Mouse (Mus musculus) heart, adult 9 months (tissue): Measurements from ENCODE around the gene Pi4k2a.
A peak's percentile ranks its signal among the peaks of the same experiment; 100 is the strongest.

Experiments used
- DNase-seq, 2 experiments: peaks; one replicate each; pipeline ENCODE4 v3.0.0; 2022; ENCODE audit warnings: low spot score in 2 of 2

The Pi4k2a gene

DNA sequence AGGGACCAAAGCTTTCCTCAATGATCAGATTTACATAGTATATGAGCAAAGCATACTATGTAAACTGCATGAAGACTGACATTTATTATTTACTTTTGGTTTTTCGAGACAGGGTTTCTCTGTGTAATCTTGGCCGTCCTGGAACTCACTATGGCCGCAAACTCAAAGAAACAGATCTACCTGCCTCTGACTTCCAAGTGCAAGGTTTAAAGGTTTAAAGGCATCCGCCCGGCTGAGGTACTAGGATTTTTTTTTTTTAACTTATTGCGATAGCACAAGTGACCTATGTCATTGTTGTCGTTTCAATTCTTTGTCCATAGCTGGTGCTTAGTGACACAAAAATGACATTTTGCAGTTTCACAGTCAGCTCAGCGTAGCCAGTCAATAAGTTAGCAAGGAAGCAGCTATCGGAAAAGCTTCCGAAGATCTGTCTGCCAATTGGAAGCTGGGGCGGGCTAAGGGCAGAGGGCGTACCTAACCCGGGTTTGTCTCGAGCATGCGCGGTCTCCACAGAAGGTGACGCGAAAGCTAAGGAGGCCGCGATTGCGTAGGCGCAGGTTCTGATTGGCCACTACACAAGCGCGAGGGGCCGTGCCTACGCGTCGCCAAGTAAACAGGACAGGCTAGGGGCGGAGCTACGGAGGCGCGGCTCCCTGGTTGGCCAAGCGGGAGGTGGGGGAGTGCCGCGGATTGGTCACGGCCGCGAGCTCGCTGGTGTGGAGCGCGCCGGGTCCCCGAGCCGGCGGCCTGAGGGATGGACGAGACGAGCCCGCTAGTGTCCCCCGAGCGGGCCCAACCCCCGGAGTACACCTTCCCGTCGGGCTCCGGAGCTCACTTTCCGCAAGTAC lies at the start of gene Pi4k2a:
TSS of gene Pi4k2a (plus strand) at position 723 of the 848 bp plus-strand sequence.
- peak; percentile 100 for DNase-seq

DNA sequence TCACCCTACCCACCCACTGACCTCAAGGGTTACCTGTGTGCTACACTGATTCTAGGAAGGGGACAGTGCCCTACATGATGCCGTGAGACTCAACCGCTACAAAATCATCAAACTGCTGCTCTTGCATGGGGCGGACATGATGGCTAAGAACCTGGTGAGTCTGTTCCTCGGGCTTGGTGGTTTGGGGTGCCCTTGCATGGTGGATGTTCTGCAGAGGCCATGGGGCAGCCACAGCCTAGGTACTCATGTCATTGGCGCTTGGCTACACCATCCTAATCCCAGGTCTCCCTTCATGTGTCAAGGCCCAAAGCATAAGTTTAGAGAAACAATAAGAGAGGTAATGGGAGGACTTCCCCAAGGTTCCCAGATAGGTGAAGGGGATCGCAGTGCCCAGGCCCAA lies 46.3 kb upstream of the Pi4k2a start:
- DNase-seq: no peak

DNA sequence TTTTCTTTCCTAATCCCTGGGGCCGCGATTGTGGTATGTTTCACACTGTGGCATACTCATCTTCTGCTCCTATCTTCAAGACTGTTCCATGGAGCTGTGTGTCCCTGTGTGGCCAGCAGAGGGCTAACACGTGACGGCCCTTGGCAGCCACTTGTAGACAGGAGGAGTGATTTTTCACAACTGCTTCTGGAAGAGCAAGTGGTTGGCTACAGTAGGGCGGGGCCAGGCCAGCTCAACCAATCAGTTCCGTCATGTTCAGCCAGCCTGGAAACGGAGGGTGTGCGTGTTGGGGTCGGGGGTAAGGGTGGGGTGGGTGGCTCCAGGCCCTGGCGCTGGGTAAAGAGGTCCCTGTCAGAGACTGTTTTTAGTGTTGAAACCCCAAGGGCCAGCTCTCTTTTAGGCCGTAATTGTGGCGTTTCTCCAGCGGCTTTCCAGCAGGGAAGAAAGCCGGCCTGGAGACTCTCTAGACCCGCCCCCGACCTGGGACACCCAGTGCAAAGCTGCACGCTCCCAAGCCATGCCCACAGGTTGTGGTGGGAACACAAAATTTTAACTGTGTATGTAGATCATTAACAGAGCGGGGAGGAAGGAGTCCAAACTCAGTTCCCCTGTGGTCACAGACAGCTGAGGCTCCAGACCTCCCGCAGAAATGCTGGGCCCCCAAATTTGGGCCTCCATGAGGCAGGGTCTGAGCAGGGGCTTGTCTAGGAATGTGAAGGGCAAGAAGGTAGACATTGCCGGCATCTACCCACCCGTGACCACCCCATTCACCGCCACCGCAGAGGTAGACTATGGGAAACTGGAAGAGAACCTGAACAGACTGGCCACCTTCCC lies 44.8 kb upstream of the Pi4k2a start, which contains the start of gene Hoga1:
TSS of gene Hoga1 (plus strand) at position 342 of the 834 bp plus-strand sequence.
- DNase-seq: peak; percentile 82 to 85

DNA sequence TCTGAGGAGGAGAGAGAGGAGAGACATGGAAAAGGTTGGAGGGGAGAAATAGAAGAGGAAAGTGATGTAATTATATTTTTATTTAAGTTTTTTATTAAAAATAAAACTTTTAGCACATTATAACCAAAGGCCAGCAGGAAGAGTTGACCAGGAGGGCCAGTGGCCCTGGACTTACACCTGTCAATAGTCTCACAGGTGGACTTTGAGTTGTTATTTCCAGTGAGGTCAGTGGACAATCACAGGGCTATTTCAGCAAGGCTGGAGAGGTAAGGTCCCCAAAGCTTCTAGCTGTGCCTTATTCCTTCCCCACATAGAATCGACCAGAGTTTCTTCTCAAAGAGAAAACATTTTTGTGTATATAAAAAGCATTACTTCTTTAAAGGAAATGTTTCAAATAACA lies 40.0 kb upstream of the Pi4k2a start:
- no peak for DNase-seq

DNA sequence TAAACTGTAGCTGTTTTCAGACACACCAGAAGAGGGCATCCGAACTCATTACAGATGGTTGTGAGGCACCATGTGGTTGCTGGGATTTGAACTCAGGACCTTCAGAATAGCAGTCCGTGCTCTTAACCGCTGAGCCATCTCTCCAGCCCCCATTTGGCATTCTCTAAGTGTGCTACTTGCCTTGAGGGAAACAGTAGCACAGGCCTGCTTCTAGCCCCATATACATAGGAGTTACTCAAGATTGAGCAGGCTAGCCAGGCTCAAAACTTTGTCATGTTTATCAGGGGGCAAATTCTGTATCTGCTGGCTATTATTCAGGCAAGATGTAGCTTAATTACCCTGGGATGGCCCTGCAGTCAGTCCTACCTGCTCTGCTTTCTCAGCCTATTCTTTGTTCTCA lies 38.9 kb upstream of the Pi4k2a start:
- DNase-seq: no peak

DNA sequence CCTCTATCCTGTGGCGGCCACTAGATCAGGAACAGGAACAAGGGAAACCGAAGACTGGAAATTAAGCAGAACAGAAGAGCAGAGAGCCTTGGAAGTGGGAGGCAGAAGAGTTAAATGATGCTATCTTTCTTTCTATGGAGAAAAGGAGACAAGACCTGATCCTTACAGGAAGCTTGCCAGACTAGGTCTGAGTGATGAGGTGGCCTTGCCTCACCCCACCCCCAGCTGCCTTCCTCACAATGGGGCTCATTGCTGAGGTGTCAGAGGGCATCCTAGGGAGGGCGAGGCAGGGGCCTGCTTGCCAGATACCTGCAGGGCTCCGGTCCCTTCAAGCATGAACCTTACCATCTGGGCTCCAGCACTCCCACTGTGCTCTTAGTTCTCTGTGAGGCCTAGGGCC lies 38.3 kb upstream of the Pi4k2a start, which contains the start of gene 4933411K16Rik:
TSS of gene 4933411K16Rik (plus strand) at position 301 of the 400 bp plus-strand sequence.
- no peak for DNase-seq

DNA sequence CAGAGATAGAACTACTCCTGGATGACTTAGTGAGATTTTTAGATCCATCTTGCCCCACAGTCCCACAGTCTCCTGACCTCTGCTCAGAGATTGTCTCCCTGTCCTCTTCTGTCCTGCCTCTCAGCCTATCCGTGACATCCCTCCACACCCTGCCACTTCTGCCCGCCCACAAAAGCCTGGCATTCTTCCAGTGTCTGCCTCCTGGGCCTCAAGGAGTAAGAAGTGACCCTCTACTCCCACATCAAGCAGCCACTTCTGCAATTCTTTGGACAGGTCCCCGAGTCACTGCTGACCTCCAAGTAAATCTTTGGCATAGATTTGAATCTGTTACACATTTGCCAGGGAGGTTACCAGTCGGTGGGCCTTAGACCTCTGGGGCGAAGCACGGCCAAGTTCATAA lies 36.0 kb upstream of the Pi4k2a start:
- no peak for DNase-seq

DNA sequence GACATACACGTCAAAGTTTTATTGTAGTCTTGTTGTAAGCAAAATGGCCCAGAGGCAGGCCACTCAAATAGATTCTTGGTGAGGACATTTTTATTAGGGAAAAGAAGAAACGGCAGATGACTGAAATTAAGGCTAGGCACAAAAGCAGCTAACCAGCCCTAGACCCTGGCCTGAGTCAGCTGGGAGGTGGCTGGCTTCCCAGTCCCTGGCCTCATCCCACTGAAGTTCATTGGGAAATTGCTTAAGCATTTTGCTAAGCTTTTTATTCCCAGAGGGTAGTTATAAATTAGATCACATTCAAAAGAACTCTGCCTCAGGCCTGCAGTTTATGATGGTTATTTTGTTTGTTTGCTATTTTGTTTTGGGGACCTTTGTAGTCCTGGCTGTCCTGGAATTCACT lies 34.4 kb upstream of the Pi4k2a start:
- peak; percentile 63 to 75 for DNase-seq

DNA sequence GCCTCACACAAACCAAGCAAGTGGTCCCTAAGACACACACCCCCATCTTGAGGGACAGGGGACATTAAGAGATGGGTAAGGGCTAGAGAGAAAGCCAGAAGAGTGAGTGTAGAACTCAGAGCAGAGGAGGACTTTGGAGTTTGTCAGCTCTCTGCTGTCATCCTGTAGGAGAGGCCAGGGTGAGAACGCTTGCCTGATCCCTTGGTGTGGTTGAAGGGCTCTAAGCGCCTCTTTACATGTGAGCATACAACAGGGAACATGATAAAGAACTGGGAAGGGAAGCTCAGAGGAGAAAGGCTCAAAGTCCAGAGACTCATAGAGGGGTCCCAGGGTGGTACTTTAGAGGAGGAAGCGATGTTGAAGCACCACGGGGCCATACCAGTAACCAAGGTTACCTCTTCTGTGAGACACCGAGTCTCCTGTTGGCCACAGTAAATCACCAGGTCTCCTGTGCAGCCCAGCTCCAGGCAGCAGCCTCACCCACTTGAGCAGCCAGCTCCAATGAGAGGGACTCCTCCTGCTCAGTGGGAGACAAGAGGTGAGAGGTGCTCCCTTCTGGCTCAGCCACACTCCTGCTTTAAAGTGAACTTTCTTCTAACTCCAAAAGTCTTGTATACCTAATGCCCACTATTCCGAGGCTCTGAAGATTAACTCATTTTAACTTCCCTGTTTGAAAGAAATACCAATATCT lies 33.4 kb upstream of the Pi4k2a start:
- no peak for DNase-seq

DNA sequence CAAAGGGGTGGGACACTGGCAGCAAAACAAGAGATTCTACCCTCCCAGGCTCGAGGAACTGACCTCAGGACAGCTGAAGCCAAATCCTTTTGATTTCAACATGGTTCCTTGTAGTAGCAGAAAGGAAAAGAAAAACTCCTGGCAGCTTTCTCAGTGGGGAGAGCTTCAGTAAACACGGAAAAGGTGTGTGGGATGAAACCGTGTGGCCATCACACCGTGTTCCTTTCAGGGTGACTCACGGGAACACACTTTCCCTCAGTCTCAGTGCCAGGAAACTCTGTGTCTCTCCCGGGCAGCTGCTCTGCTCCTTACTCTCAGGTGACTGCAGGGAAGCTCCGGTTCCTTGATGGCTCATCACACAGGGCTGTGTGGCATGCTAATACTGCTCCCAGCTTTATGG lies 31.8 kb upstream of the Pi4k2a start:
- no peak for DNase-seq

DNA sequence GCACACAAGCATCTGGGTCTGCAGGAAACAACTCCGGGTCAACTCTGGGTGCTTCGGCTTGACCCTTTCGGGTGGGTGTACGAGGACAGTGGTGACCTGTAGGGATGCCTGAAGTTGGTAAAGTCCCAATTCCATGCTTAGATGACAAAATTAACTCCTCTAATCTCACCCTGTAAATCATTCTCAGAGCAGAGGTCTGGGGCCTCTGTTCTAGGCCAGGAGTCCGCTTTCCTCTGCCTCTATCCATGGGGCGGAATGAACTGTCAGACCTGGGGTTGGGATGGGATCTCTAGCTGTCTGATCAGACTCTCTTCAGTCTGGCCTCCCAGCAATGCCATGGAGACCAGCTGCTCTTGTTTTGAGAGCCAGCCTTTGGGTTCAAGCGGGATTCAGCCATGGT lies 28.8 kb upstream of the Pi4k2a start:
- no peak for DNase-seq

DNA sequence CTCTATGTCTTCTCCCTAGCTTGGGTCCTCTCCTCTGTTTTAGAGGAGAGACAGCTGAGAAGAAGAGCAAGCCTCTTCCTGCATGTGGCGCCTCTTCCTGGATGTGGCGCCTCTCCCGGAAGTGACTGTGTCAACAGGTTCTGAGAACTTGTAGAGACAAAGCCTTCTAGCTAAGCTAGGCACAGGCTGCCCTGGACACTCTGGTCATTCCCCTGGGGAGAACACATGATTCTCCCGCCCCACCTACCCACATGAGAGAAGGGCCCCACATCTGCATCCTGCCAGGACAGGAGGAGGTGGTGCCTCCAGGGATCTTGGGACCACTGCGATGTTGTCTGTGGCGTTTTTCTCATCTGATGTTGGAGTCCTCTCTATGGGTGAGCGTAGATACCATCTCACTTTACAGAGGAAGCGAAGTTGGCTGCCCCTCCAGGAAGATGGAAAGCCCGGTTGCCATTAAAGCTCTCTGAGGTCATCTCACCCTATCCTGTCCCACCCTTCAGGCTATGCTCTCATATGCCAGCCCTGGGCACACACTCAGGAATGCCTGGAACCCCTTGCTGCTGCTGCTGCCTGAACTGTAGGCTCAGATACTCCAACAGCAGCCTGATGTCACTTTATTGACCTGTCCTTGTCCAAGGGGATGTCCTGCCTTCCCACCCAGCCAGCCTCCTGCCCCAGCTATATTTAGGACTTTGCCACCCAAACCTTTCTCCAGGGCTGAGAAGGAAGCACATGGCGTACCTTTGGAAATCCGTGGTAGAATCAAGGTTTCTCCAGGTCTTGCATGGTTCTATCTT lies 21.6 kb upstream of the Pi4k2a start:
- peak; percentile 27 to 59 for DNase-seq

DNA sequence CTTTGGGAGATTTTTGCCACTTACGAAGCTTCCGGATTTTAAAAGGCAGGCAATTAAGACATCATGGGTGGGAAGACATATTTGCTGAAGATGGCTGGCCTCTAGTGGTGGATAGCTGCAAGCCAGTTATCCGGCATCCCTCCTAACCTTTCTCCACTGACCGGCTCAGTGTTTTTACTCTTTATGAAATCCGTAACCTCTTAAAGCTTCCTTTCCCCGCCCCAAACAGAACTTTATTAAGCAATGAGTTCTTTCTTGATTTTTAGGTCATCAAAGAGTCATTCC lies 21.1 kb upstream of the Pi4k2a start:
- peak in 1 of 2 experiments; percentile 60 for DNase-seq

DNA sequence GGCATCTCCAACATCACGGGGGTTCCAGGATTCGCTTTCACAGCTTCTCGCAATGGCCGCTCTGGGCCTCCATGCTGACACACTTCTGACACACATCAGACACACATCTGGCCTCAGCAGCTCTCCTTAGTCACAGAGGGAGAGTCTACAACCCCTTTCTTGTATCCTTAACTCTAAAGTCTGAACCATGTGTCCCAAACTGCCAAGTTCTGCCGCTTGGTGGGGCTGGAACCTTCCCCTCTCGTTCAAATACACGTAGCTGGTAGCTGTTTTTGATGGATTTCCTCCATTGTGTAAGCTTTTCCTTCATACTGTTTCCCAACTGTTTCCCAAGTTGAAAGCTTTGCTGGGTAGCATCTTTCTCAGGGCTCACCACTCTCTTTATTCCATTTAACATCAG lies 19.0 kb upstream of the Pi4k2a start:
- no peak for DNase-seq

DNA sequence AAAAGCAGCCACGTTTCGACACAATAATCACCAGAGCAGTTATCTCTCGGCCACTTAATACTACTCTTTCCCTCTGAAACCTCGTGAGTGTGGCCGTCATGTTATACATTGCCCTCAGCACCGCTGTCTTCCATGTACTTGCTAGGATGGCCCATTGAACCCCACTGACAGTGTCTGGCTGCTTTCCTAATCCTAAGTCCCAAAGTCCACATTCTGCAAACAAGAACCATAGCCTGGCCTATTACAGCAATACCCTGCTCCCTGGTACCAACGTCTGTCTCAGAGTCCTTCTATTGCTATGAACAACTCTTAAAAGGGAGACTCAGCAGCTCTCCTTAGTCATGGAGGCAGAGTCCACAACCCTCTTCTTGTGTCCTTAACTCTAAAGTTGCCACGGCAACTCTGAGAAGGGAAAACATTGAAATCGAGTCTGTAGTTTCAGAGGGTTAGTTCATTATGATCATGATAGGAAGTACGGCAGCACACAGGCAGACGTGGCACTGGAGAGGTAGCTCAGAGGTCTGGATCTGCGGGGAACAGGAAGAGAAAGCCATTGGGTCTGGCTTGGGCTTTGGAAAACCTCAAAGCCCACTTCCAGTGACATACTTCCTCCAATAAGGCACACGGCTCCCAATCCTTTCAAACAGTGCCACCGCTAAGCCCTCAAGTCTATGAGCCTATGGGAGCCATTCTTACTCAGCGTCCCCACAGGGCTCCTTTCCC lies 18.2 kb upstream of the Pi4k2a start:
- DNase-seq: no peak

DNA sequence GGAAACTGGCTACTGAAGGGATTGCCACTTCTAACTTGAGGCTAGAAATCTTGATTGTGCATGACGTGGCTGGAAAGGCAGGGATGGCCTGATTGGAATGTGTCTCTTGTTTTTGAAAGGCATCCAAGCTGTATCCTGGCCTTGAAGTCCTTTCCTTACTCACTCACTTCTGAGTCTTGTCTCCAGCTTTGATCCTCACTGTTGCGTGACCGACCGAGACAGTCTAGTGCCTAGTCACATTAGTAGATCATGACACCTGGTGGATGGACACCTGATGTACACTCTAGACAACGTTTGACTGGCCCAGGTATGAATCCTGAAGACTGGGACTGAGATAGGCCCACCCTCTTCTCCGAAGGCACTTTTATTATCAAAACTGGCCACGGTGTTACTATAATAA lies 17.5 kb upstream of the Pi4k2a start:
- DNase-seq: no peak

DNA sequence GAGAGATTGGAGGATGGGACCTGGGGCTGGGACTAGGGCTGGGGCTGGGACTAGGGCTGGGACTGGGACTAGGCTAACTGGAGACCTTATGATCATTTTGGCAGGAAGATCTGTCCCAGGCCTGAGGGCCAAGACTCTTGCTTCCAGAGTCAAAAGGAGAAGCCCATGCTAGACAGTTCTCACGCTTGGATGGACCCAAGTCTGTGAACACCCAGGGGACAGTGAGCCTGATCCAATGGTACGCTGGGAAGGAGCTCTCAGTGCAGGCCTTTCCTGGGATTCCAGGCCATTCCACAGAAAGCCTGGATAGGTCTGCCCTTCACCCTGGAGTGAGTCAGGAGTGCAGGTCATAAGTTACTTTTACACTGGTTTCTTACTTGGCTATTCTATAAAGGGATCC lies 15.2 kb upstream of the Pi4k2a start:
- DNase-seq: peak; percentile 30 to 46

DNA sequence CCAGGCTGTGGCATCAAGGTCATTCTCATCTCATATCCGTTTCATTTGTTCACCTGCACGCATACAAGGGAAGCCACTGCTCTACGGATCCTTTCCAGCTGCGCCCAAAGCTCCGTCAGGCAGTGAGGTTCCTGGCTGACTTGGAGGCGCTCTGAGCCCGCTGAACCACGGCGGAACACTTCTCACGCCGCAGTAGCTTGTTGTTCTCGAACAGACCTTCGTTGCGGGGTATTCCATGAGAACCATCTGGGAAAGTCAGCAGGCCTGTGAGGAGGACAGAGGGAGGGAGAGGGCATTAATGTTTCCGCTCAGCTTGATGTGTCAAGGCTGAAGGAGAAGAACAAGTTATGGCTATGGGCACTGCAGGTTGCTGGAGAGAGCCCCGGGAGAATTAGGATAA lies 14.3 kb upstream of the Pi4k2a start:
- DNase-seq: no peak

DNA sequence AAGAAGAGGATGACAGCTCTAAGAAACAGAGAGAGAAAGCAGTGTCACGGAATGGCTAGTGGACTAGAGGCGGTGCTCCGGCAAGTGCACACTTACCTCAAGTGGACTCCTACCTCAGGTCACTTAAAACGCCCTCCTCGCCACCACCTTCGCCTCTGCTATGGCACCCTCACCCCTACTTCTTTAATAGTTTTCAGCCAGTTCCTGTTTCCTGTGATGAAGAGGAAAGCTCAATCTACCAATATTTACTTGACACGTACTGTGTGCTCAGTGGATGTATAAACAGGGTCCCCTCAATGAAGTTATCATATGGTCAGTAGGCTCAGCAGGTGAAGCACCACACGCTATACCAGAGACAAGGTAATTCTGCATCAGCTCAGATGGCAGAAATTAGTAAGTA lies 11.7 kb upstream of the Pi4k2a start:
- no peak for DNase-seq

DNA sequence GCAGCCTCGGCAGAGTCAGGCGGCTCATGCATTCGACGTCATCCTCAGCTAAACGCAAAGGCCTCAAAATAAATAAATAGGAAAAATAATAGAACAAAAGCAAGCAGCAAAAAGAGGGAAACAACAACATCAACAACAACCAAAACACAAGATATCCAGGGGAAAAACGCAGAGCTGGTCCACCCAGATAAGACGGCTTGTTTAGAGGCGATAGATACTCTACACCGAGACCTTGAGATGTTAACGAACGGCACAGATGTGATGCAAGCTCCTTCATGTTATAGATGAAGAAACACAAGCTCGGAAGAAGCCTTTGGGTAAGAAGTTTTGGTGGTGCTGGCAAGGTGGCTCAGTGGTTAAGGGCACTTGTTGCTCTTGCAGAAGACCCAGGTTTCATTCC lies 11.3 kb upstream of the Pi4k2a start:
- no peak for DNase-seq

DNA sequence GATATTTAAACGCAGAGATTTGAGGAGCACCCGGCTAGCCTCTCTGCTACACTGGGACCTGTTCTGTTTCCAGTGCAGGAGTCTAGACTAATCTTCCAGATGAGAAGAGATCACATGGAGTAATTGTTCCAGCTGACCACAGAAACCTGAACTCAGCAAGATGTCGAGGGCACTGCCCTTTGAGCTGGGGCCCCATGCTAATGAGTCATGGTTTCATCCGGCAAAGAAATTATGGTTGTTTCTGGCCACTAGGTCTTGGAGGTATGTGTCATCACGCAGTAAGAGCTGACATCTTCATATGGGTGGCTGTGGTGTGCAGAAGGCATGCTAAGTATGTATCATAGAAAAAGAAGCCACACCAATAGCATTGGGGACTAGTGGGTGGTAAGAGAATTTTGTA lies 10.3 kb upstream of the Pi4k2a start:
- DNase-seq: no peak
